Mouse (Mus musculus): ENCODE data around the gene Fhad1. TPM values are rescaled to one million over a fixed set of nuclear protein-coding genes. Genes with fewer than 3 reads are reported as not detected.

The Fhad1 gene
- polyA plus RNA-seq, 1 experiment from 2014 or later: 1.3 TPM

DNA sequence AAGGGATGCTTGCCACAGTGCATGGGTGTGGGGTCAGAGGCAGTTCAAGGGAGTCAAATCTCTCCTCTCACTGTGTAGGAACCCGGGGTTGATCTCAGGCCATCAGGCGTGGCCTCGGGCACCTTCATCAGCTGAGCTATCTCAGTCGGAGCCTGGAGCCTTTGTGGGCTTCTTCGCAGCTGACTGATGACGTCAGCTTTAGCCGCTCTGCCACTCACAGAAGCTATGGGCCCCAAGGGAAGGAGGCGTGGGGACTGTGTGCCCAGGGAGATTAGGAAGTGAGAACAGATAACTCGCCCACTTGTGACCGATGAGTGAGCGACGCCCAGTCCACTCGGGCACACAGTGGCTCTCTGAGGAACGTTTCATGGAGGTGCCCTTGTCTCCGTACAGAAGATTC is 2.8 kb upstream of the Fhad1 start:
- no peak overlapping the region for H3K9ac ChIP-seq (ENCODE audit: low read length)
- no peak for DNase-seq (ENCODE audit: low spot score)
- 66% methylated on average over 15 of the region's 15 CpGs for WGBS

GRCm38 (mm10) chr4:142011236-142011635 is 3.6 kb downstream of the Fhad1 start:
- Histone ChIP-seq H3K9ac (ENCODE audit: low read length) (no peak overlapping the region), H3K36me3 (ENCODE audit: control insufficient read depth, insufficient read depth, low read length) (no peaks in the 10 kb centered on the region), H3K4me2 (ENCODE audit: low read length) (no peak overlapping the region), H3K27ac (ENCODE audit: low read depth, low read length) (no peak overlapping the region), H3K27me3 (replicated peaks; ENCODE audit: control insufficient read depth, insufficient read depth, low read length) (no peaks in the 10 kb centered on the region), H3K4me1 (ENCODE audit: control insufficient read depth, insufficient read depth, low read length) (no peaks in the 10 kb centered on the region), H3K9me3 (replicated peaks; ENCODE audit: control insufficient read depth, low read length) (no peaks in the 10 kb centered on the region), H3K4me3 (ENCODE audit: low read depth, low read length) (no peak overlapping the region)
- DNase-seq (ENCODE audit: low spot score) (no peak), ATAC-seq (no peak)
- WGBS: 89% methylated on average over 13 of the region's 13 CpGs

More for the DNA sequence above, 2.8 kb upstream of the Fhad1 start:
- H3K27me3 ChIP-seq (replicated peaks; ENCODE audit: control insufficient read depth, insufficient read depth, low read length): no peaks in the 10 kb centered on the region
- no peak for ATAC-seq
- H3K4me1 ChIP-seq (ENCODE audit: control insufficient read depth, insufficient read depth, low read length): no peaks in the 10 kb centered on the region
- H3K27ac ChIP-seq (ENCODE audit: low read depth, low read length): no peak overlapping the region
- no peak overlapping the region for H3K4me2 ChIP-seq (ENCODE audit: low read length)
- H3K9me3 ChIP-seq (replicated peaks; ENCODE audit: control insufficient read depth, low read length): no peaks in the 10 kb centered on the region
- H3K4me3 ChIP-seq (ENCODE audit: low read depth, low read length): no peak overlapping the region
- no peaks in the 10 kb centered on the region for H3K36me3 ChIP-seq (ENCODE audit: control insufficient read depth, insufficient read depth, low read length)

DNA sequence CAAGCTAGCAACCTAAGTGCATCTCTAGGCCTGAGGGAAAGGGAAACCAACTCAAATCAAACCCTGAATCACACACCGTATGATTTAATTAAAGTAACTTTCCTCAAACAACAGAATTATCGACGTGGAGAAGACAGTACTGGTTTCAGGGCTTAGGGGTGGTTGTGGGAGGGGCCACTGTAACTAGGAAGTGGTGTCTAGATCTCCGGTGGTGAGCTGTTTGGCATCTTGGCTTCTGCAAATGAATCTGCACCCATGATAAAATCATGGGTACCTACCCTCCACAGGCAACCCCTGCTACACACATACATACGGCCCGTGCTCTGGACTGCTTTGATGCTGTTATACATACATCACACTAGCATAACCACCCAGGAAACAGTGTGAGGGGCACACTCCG is 4.4 kb downstream of the Fhad1 start:
- no peaks in the 10 kb centered on the region for H3K36me3 ChIP-seq (ENCODE audit: control insufficient read depth, insufficient read depth, low read length)
- H3K4me3 ChIP-seq (ENCODE audit: low read depth, low read length): no peak overlapping the region
- no peak for ATAC-seq

DNA sequence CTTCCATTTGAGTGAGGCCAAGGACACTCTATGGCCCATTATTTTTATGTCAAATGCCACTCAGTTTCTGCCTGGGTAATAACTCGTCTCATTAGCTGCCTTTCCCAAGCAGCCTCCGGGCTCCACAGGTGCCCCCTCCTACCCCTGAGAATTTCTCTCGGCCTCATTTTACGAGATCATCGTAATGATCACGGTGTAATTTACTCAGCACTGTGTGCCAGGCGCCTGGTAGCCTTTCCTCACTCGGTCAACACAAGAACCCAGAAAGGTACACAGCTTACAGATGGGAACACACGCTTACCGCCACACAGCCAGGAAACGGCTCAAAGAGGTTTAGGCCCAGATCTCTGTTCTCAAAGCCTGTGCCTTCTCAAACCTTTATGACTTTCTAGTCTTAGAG is 6.7 kb downstream of the Fhad1 start:
- no peak overlapping the region for H3K4me3 ChIP-seq (ENCODE audit: low read depth, low read length)
- H3K27ac ChIP-seq (ENCODE audit: low read depth, low read length): no peak overlapping the region
- no peaks in the 10 kb centered on the region for H3K27me3 ChIP-seq (replicated peaks; ENCODE audit: control insufficient read depth, insufficient read depth, low read length)
- DNase-seq (ENCODE audit: low spot score) (no peak), ATAC-seq (no peak)
- H3K9ac ChIP-seq (ENCODE audit: low read length): no peak overlapping the region
- no peaks in the 10 kb centered on the region for H3K36me3 ChIP-seq (ENCODE audit: control insufficient read depth, insufficient read depth, low read length)
- no peaks in the 10 kb centered on the region for H3K9me3 ChIP-seq (replicated peaks; ENCODE audit: control insufficient read depth, low read length)
- 65% methylated on average over 11 of the region's 11 CpGs for whole genome bisulfite sequencing
- no peaks in the 10 kb centered on the region for H3K4me1 ChIP-seq (ENCODE audit: control insufficient read depth, insufficient read depth, low read length)
- no peak overlapping the region for H3K4me2 ChIP-seq (ENCODE audit: low read length)

More for the DNA sequence above, 4.4 kb downstream of the Fhad1 start:
- Histone ChIP-seq H3K4me1 (ENCODE audit: control insufficient read depth, insufficient read depth, low read length) (no peaks in the 10 kb centered on the region), H3K9ac (ENCODE audit: low read length) (no peak overlapping the region), H3K9me3 (replicated peaks; ENCODE audit: control insufficient read depth, low read length) (no peaks in the 10 kb centered on the region), H3K4me2 (ENCODE audit: low read length) (no peak overlapping the region), H3K27ac (ENCODE audit: low read depth, low read length) (no peak overlapping the region), H3K27me3 (replicated peaks; ENCODE audit: control insufficient read depth, insufficient read depth, low read length) (no peaks in the 10 kb centered on the region)
- no peak for DNase-seq (ENCODE audit: low spot score)
- WGBS: 79% methylated on average over 7 of the region's 7 CpGs

- Histone ChIP-seq H3K9ac (ENCODE audit: low read length) (no peak overlapping the region), H3K36me3 (ENCODE audit: control insufficient read depth, insufficient read depth, low read length) (no peaks in the 10 kb centered on the region), H3K9me3 (replicated peaks; ENCODE audit: control insufficient read depth, low read length) (no peaks in the 10 kb centered on the region), H3K4me2 (ENCODE audit: low read length) (no peak overlapping the region), H3K4me3 (ENCODE audit: low read depth, low read length) (no peak overlapping the region), H3K27me3 (replicated peaks; ENCODE audit: control insufficient read depth, insufficient read depth, low read length) (no peaks in the 10 kb centered on the region), H3K27ac (ENCODE audit: low read depth, low read length) (no peak overlapping the region), H3K4me1 (ENCODE audit: control insufficient read depth, insufficient read depth, low read length) (peaks cover 8% of the 10 kb centered on the region)
- ATAC-seq (no peak), DNase-seq (ENCODE audit: low spot score) (no peak)
- WGBS: 68% methylated on average over 9 of the region's 9 CpGs
Measured at GRCm38 (mm10) chr4:142000581-142000980, 14.3 kb downstream of the Fhad1 start.

- peaks cover 8% of the 10 kb centered on the region for H3K4me1 ChIP-seq (ENCODE audit: control insufficient read depth, insufficient read depth, low read length)
- ATAC-seq (no peak), DNase-seq (ENCODE audit: low spot score) (no peak)
- H3K4me2 ChIP-seq (ENCODE audit: low read length): no peak overlapping the region
- H3K9ac ChIP-seq (ENCODE audit: low read length): no peak overlapping the region
- no peaks in the 10 kb centered on the region for H3K36me3 ChIP-seq (ENCODE audit: control insufficient read depth, insufficient read depth, low read length)
- H3K9me3 ChIP-seq (replicated peaks; ENCODE audit: control insufficient read depth, low read length): no peaks in the 10 kb centered on the region
- H3K27me3 ChIP-seq (replicated peaks; ENCODE audit: control insufficient read depth, insufficient read depth, low read length): no peaks in the 10 kb centered on the region
- 57% methylated on average over 7 of the region's 7 CpGs for WGBS
- H3K27ac ChIP-seq (ENCODE audit: low read depth, low read length): no peak overlapping the region
- H3K4me3 ChIP-seq (ENCODE audit: low read depth, low read length): no peak overlapping the region
Measured at GRCm38 (mm10) chr4:141999494-142000074, 15.3 kb downstream of the Fhad1 start.

DNA sequence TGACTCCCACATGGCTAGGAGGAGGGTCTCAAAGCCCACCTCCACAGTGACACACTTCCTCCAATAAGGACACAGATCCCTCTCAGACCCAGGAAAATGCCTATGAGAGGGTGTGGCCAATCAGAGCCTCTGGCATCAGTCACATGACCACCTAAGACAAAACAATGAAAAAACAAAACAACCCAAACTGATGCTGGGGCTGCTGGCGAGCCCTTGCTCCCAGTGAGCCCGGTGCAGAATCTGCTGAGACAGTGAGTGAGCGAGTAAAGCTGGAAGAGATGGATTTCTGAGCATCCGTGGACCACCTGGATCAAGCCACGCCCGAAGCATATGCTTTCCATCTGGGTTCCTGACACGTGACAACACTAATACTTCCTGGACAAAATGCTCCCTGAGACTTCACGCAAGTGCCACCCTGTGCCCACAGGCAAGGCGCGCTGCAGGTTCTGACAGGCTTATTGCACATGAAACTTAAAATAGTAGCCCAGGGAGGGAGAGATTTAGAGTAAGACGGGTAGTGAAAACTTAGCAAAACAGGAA is 16.5 kb downstream of the Fhad1 start:
- DNase-seq (ENCODE audit: low spot score) (peak; percentile 73), ATAC-seq (peak; percentile 88)
- H3K4me3 ChIP-seq (ENCODE audit: low read depth, low read length): peak overlapping the region; percentile 30
- peak overlapping the region; percentile 57 for H3K4me2 ChIP-seq (ENCODE audit: low read length)
- H3K9ac ChIP-seq (ENCODE audit: low read length): peak overlapping the region; percentile 41; the same call in 1 of the 2 replicates
- H3K9me3 ChIP-seq (replicated peaks; ENCODE audit: control insufficient read depth, low read length): no peaks in the 10 kb centered on the region
- H3K4me1 ChIP-seq (ENCODE audit: control insufficient read depth, insufficient read depth, low read length): peaks cover 8% of the 10 kb centered on the region
- no peaks in the 10 kb centered on the region for H3K36me3 ChIP-seq (ENCODE audit: control insufficient read depth, insufficient read depth, low read length)
- no peak overlapping the region; the same call in 1 of the 2 replicates for H3K27ac ChIP-seq (ENCODE audit: low read depth, low read length)
- WGBS: 19% methylated on average over 11 of the region's 11 CpGs
- H3K27me3 ChIP-seq (replicated peaks; ENCODE audit: control insufficient read depth, insufficient read depth, low read length): no peaks in the 10 kb centered on the region

GRCm38 (mm10) chr4:141996880-141997279 is 18.0 kb downstream of the Fhad1 start:
- Histone ChIP-seq H3K4me1 (ENCODE audit: control insufficient read depth, insufficient read depth, low read length) (peaks cover 8% of the 10 kb centered on the region), H3K27ac (ENCODE audit: low read depth, low read length) (no peak overlapping the region), H3K36me3 (ENCODE audit: control insufficient read depth, insufficient read depth, low read length) (no peaks in the 10 kb centered on the region), H3K9ac (ENCODE audit: low read length) (no peak overlapping the region), H3K27me3 (replicated peaks; ENCODE audit: control insufficient read depth, insufficient read depth, low read length) (no peaks in the 10 kb centered on the region), H3K4me2 (ENCODE audit: low read length) (no peak overlapping the region), H3K9me3 (replicated peaks; ENCODE audit: control insufficient read depth, low read length) (no peaks in the 10 kb centered on the region), H3K4me3 (ENCODE audit: low read depth, low read length) (no peak overlapping the region)
- ATAC-seq (no peak), DNase-seq (ENCODE audit: low spot score) (no peak)
- WGBS: 79% methylated on average over 3 of the region's 3 CpGs

- Histone ChIP-seq H3K4me1 (ENCODE audit: control insufficient read depth, insufficient read depth, low read length) (peaks cover 8% of the 10 kb centered on the region), H3K9me3 (replicated peaks; ENCODE audit: control insufficient read depth, low read length) (no peaks in the 10 kb centered on the region), H3K4me2 (ENCODE audit: low read length) (no peak overlapping the region), H3K27ac (ENCODE audit: low read depth, low read length) (no peak overlapping the region), H3K27me3 (replicated peaks; ENCODE audit: control insufficient read depth, insufficient read depth, low read length) (no peaks in the 10 kb centered on the region), H3K36me3 (ENCODE audit: control insufficient read depth, insufficient read depth, low read length) (no peaks in the 10 kb centered on the region), H3K4me3 (ENCODE audit: low read depth, low read length) (no peak overlapping the region), H3K9ac (ENCODE audit: low read length) (no peak overlapping the region)
- 30% methylated on average over 7 of the region's 7 CpGs for WGBS
- DNase-seq (ENCODE audit: low spot score): peak; percentile 71
- ATAC-seq: peak; percentile 38; the same call in 1 of the 2 replicates
Measured at GRCm38 (mm10) chr4:141996086-141996485, 18.8 kb downstream of the Fhad1 start.
